Mouse (Mus musculus): ENCODE measurements around the gene Afmid.

DNA sequence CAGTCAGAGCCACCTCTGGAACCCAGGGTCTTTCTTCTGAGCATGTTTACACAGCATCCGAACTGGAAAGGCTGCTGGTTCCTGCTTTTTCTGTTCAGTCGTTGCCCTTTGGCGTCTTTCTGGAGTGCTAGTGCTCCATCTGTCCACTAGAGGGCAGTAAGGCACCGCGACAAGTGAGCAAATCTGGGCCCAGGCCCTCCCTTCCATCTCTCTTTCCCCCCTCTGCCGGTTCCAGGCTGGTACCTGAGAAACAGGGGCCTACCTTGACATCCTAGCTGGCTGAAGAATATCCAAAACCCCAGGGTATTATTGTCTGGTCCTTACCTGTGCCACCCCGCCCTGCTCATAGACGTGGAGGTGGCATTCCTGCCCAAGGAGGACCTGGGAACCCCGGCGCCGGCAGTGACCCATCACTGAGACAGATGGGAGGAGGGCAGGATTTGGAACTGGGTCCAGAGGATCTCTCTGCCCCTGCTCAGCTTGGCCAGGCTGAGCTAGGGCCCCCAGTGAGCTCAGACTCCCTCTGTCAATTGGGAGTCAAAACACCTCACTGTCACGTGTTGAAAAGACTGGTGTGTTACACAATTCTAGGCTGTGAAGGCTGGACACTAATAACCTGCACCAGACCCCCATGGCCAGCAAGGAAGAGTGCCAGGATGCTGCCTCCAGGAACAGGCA is 45.1 kb downstream of the Afmid start:
- TF ChIP-seq CTCF (IDR thresholded peaks at IDR 0.05; ENCODE audit: low read depth) (peak; percentile 99), EP300 (IDR thresholded peaks at IDR 0.05; ENCODE audit: low read depth) (no peak)

Measured in liver, postnatal 0 days (tissue).